Mouse (Mus musculus) embryonic facial prominence, embryonic 10.5 days (tissue): ENCODE data around the gene Supt6. TPM values are rescaled to one million over a fixed set of nuclear protein-coding genes. Genes with fewer than 3 reads are reported as not detected.
A peak's percentile ranks its signal among the peaks of the same experiment; 100 is the strongest.

Experiments
- DNase-seq: peaks from one replicate; pipeline ENCODE4 v3.0.0-alpha.2; 2017; ENCODE audit warnings: low spot score
- H3K27ac ChIP-seq: fragments of 300-500 bp; sonication (generic); replicated peaks from 2 replicates; pipeline ENCODE4 v1.5.1; 2016; ENCODE audit warnings: mild to moderate bottlenecking
- H3K27me3 ChIP-seq: fragments of 300-500 bp; sonication (generic); replicated peaks from 2 replicates; pipeline ENCODE4 v1.6.1; 2016; ENCODE audit warnings: low read depth, mild to moderate bottlenecking; ENCODE audit not compliant: poor library complexity, severe bottlenecking
- H3K36me3 ChIP-seq: fragments of 300-500 bp; sonication (generic); replicated peaks from 2 replicates; pipeline ENCODE4 v1.6.1; 2016; ENCODE audit warnings: mild to moderate bottlenecking, moderate library complexity
- H3K4me1 ChIP-seq: fragments of 300-500 bp; sonication (generic); 2 replicates; pipeline ENCODE4 v1.6.1; 2016
- H3K4me3 ChIP-seq: fragments of 300-500 bp; sonication (generic); 2 replicates; pipeline ENCODE4 v1.5.1; 2016; ENCODE audit warnings: mild to moderate bottlenecking, moderate library complexity
- H3K9me3 ChIP-seq: fragments of 300-500 bp; sonication (generic); 2 replicates; pipeline ENCODE4 v1.6.1; 2016; ENCODE audit warnings: mild to moderate bottlenecking
- WGBS: fragments of 180-500 bp; shearing (Covaris S2); methylation state at CpG from one replicate; pipeline ENCODE4 v1.1.7; 2016; 5-methylcytosine and 5-hydroxymethylcytosine counted together
- polyA plus RNA-seq: library from polyadenylated mRNA; unstranded; fragments of >200 nt; fragmentation: Nextera tagmentation; extraction: Ambion mirVana; gene quantifications from 2 replicates; pipeline ENCODE4 v1.2.1, GENCODE M21; 2016

Supt6 gene
- polyA plus RNA-seq, 1 experiment from 2014 or later, result 39.2 TPM

- under 1% methylated on average over 10 of the region's 10 CpGs for WGBS
- Histone ChIP-seq H3K4me1 (peaks cover 70% of the 10 kb centered on the region), H3K4me3 (peak overlapping the region; percentile 70), H3K9me3 (no peaks in the 10 kb centered on the region), H3K27me3 (no peaks in the 10 kb centered on the region), H3K27ac (peak overlapping the region; percentile 92), H3K36me3 (peaks cover 42% of the 10 kb centered on the region)
- peak; percentile 58 for DNase-seq
Observed at GRCm38 (mm10) chr11:78177437-78177836, 68.3 kb downstream of the Supt6 start.

- H3K9me3 ChIP-seq, result no peaks in the 10 kb centered on the region
- H3K27ac ChIP-seq, result peak overlapping the region; percentile 92
- no peaks in the 10 kb centered on the region for H3K27me3 ChIP-seq
- no peak for DNase-seq
- peak overlapping the region; percentile 70 for H3K4me3 ChIP-seq
- WGBS, result under 1% methylated on average over 23 of the region's 23 CpGs
- peaks cover 42% of the 10 kb centered on the region for H3K36me3 ChIP-seq
- H3K4me1 ChIP-seq, result peaks cover 65% of the 10 kb centered on the region
Observed at GRCm38 (mm10) chr11:78176905-78177331, 68.9 kb downstream of the Supt6 start.

GRCm38 (mm10) chr11:78176402-78176862 is 69.4 kb downstream of the Supt6 start, which contains the start of the genes Nek8 and Tlcd1:
TSS of gene Nek8 (minus strand) at chr11:78176675.
TSS of gene Tlcd1 (plus strand) at chr11:78176711.
- H3K36me3 ChIP-seq, result peaks cover 39% of the 10 kb centered on the region
- peaks cover 63% of the 10 kb centered on the region for H3K4me1 ChIP-seq
- peak within 1 kb of the TSS; percentile 92 for H3K27ac ChIP-seq
- peak within 1 kb of the TSS; percentile 70 for H3K4me3 ChIP-seq
- no peaks in the 10 kb centered on the region for H3K27me3 ChIP-seq
- under 1% methylated on average over 32 of the region's 32 CpGs for WGBS
- DNase-seq, result peak; percentile 92
- no peaks in the 10 kb centered on the region for H3K9me3 ChIP-seq

- no peak for DNase-seq
Observed at GRCm38 (mm10) chr11:78175771-78176401, 69.9 kb downstream of the Supt6 start.

GRCm38 (mm10) chr11:78174506-78174905 is 71.3 kb downstream of the Supt6 start:
- Histone ChIP-seq H3K27me3 (no peaks in the 10 kb centered on the region), H3K36me3 (peaks cover 31% of the 10 kb centered on the region)
- 87% methylated on average over 3 of the region's 3 CpGs for WGBS

More at GRCm38 (mm10) chr11:78175771-78176401, 69.9 kb downstream of the Supt6 start:
- Histone ChIP-seq H3K4me1 (peaks cover 57% of the 10 kb centered on the region), H3K9me3 (no peaks in the 10 kb centered on the region), H3K27ac (peak overlapping the region; percentile 92), H3K36me3 (peaks cover 37% of the 10 kb centered on the region), H3K27me3 (no peaks in the 10 kb centered on the region), H3K4me3 (peak overlapping the region; percentile 70)
- 12% methylated on average over 10 of the region's 10 CpGs for WGBS

GRCm38 (mm10) chr11:78172748-78173383 is 72.9 kb downstream of the Supt6 start:
- H3K9me3 ChIP-seq, result no peaks in the 10 kb centered on the region
- no peak overlapping the region for H3K4me3 ChIP-seq
- 88% methylated on average over 19 of the region's 19 CpGs for WGBS
- DNase-seq, result no peak
- peaks cover 23% of the 10 kb centered on the region for H3K36me3 ChIP-seq
- H3K4me1 ChIP-seq, result peaks cover 34% of the 10 kb centered on the region
- H3K27me3 ChIP-seq, result peaks cover under 1% of the 10 kb centered on the region; the same call in 1 of the 2 replicates
- no peak overlapping the region for H3K27ac ChIP-seq

More at GRCm38 (mm10) chr11:78174506-78174905, 71.3 kb downstream of the Supt6 start:
- peaks cover 44% of the 10 kb centered on the region for H3K4me1 ChIP-seq
- H3K9me3 ChIP-seq, result no peaks in the 10 kb centered on the region
- no peak for DNase-seq
- no peak overlapping the region for H3K27ac ChIP-seq
- H3K4me3 ChIP-seq, result no peak overlapping the region

- H3K9me3 ChIP-seq, result no peaks in the 10 kb centered on the region
- H3K27me3 ChIP-seq, result peaks cover 7% of the 10 kb centered on the region
- no peak for DNase-seq
- WGBS, result 83% methylated on average over 16 of the region's 16 CpGs
- no peak overlapping the region for H3K27ac ChIP-seq
- peaks cover 27% of the 10 kb centered on the region for H3K36me3 ChIP-seq
- H3K4me1 ChIP-seq, result peaks cover 32% of the 10 kb centered on the region
- H3K4me3 ChIP-seq, result no peak overlapping the region
Observed at GRCm38 (mm10) chr11:78172034-78172747, 73.6 kb downstream of the Supt6 start.

- Histone ChIP-seq H3K27me3 (peaks cover 14% of the 10 kb centered on the region), H3K4me3 (no peak overlapping the region), H3K27ac (no peak overlapping the region), H3K4me1 (peaks cover 35% of the 10 kb centered on the region), H3K36me3 (peaks cover 27% of the 10 kb centered on the region), H3K9me3 (no peaks in the 10 kb centered on the region)
- no peak for DNase-seq
- 63% methylated on average over 4 of the region's 4 CpGs for WGBS
Observed at GRCm38 (mm10) chr11:78171328-78171727, 74.5 kb downstream of the Supt6 start.

- 85% methylated on average over 15 of the region's 15 CpGs for WGBS
- no peak for DNase-seq
- Histone ChIP-seq H3K27me3 (peaks cover 14% of the 10 kb centered on the region), H3K4me3 (no peak overlapping the region), H3K9me3 (no peaks in the 10 kb centered on the region), H3K4me1 (peaks cover 39% of the 10 kb centered on the region), H3K27ac (no peak overlapping the region), H3K36me3 (peaks cover 27% of the 10 kb centered on the region)
Observed at GRCm38 (mm10) chr11:78170306-78170705, 75.5 kb downstream of the Supt6 start.

- 0 out of 2 replicates have a peak overlapping the region, but pooled peaks have one; percentile 6 for H3K27ac ChIP-seq
- WGBS, result 55% methylated on average over 19 of the region's 19 CpGs
- DNase-seq, result no peak
Observed at GRCm38 (mm10) chr11:78168541-78169468, 77.0 kb downstream of the Supt6 start.

GRCm38 (mm10) chr11:78167257-78167959 is 78.4 kb downstream of the Supt6 start:
- no peak for DNase-seq
- peaks cover 50% of the 10 kb centered on the region for H3K4me1 ChIP-seq
- peaks cover 39% of the 10 kb centered on the region for H3K36me3 ChIP-seq
- H3K27ac ChIP-seq, result no peak overlapping the region; the same call in 1 of the 2 replicates
- peak overlapping the region; percentile 25; the same call in 1 of the 2 replicates for H3K4me3 ChIP-seq
- WGBS, result 86% methylated on average over 14 of the region's 14 CpGs
- no peaks in the 10 kb centered on the region for H3K9me3 ChIP-seq
- peaks cover 14% of the 10 kb centered on the region for H3K27me3 ChIP-seq

More at GRCm38 (mm10) chr11:78168541-78169468, 77.0 kb downstream of the Supt6 start:
- H3K4me1 ChIP-seq, result peaks cover 36% of the 10 kb centered on the region
- H3K36me3 ChIP-seq, result peaks cover 28% of the 10 kb centered on the region
- peaks cover 14% of the 10 kb centered on the region for H3K27me3 ChIP-seq
- peak overlapping the region; percentile 25; the same call in 1 of the 2 replicates for H3K4me3 ChIP-seq
- no peaks in the 10 kb centered on the region for H3K9me3 ChIP-seq
